Mouse (Mus musculus) macrophage (primary cell): ENCODE data around the gene Scamp2. TPM values are rescaled to one million over a fixed set of nuclear protein-coding genes. Genes with fewer than 3 reads are reported as not detected.

Source experiments
- H3K27ac ChIP-seq: fragments of 350-480 bp; formaldehyde crosslinking; 2 replicates; pipeline ENCODE4 v1.9.0; 2021
- H3K36me3 ChIP-seq: fragments of 350-480 bp; formaldehyde crosslinking; 2 replicates; pipeline ENCODE4 v1.9.0; 2021; ENCODE audit errors: inconsistent target
- H3K4me3 ChIP-seq: fragments of 350-480 bp; formaldehyde crosslinking; 2 replicates; pipeline ENCODE4 v1.9.0; 2021; ENCODE audit errors: inconsistent target
- H3K79me2 ChIP-seq: fragments of 350-480 bp; formaldehyde crosslinking; 2 replicates; pipeline ENCODE4 v1.9.0; 2021; ENCODE audit errors: inconsistent target
- WGBS: methylation state at CpG from one replicate; pipeline ENCODE4 v1.1.7; 2026; ENCODE audit warnings: inconsistent platforms; ENCODE audit not compliant: missing documents; 5-methylcytosine and 5-hydroxymethylcytosine counted together
- polyA plus RNA-seq: library from polyadenylated mRNA; stranded (reverse); fragments of 250-400 nt; gene quantifications from 3 replicates; pipeline ENCODE4 v1.2.4, GENCODE M21; 2018; ENCODE audit warnings: inconsistent platforms

The Scamp2 gene
- polyA plus RNA-seq, 1 experiment from 2014 or later, result 90.8 TPM

DNA sequence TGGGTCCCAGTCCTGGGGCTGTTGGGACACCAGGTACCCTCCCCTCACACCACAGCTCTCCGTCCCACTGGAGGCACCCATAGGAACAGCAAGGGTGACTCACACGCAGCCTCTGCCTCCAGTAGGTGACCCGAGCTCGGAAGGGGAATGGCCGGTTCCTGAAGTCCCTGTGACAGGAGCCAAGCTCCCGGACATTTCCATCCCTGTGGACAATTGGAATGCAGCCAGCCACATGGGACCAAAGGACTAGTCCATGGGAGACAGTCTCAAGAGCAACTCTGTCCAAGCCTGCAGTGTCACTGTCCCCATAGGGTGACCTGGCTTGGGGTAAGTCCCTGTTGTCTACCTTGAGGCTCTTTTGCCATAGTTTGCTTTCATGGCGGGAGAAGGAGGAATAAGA, 53.2 kb downstream of the Scamp2 start:
- 78% methylated on average over 7 of the region's 7 CpGs for WGBS

DNA sequence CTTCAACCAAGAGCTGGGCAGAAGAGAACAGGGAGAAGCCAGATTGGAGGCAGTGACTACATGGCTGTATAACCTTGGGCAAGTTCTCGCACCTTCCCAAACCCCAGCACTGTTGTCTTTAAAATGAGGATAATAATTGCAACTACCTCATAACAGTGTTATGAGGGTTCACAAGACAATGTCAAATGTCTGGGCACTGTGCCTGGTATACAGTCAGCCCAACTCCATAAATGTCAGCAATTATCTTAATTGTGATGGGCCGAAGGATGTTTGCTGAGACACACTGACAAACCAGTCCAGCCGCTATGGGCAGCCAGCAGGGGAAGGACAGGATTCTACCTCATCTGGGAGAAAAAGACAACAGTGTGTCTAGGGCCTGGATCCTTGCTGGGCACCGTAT, 54.0 kb downstream of the Scamp2 start:
- Histone ChIP-seq H3K4me3 (no peak overlapping the region), H3K79me2 (no peaks in the 10 kb centered on the region), H3K27ac (no peak overlapping the region), H3K36me3 (no peaks in the 10 kb centered on the region)
- 99% methylated on average over 4 of the region's 4 CpGs for WGBS

More for the DNA sequence above, 53.2 kb downstream of the Scamp2 start:
- Histone ChIP-seq H3K36me3 (no peaks in the 10 kb centered on the region), H3K27ac (no peak overlapping the region), H3K79me2 (no peaks in the 10 kb centered on the region), H3K4me3 (no peak overlapping the region)

DNA sequence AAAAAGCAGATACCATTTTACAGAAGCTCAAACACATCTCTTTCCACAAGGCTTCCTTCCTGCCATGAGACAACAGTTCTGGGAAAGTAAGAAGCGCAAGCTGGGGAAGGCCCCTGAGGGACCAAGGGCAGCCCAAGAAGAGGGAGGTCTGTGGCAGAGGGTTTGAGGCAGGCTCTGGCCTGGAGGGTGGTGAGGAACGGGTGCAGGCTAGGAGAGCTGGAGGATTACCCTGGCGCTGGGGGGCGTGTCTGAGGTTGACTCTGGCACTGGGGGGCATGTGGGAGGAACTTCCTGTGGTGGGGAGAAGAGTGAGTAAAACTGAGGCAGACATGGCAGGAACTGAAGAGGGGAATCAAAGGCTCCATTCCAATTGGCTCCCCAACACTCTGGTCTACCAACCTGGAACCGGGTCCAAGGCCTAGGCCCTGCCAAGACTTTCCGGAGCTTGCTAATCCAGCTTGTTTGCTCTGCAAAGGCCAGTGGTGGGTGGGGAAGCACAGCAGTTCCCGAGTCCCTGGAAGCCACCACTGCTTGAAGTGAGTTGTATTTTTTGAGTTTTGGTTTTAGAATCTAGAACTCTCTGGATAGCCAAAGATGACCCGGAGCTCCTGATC, 56.9 kb downstream of the Scamp2 start:
- H3K27ac ChIP-seq, result no peak overlapping the region
- H3K4me3 ChIP-seq, result no peak overlapping the region
- no peaks in the 10 kb centered on the region for H3K36me3 ChIP-seq
- WGBS, result 60% methylated on average over 6 of the region's 8 CpGs
- H3K79me2 ChIP-seq, result no peaks in the 10 kb centered on the region

DNA sequence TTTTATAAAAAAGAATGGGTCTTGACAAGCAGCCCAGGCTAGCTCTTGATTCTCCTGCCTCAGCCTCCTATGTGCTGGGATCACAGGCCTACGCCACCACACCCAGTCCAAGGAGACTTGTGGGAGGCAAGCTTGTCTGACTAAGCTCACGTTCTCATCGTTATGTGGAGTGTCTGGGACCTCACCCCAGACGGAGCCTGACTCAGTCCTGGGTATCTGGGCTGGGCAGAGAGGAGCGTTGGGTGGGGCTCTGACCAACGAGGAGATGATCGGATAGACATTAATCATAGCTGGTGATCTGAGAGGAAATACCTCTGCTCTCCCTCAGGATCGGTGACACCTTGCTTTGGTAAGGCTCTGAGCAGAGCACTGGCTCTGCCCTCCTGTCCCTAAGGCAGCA, 58.1 kb downstream of the Scamp2 start:
- H3K4me3 ChIP-seq, result no peak overlapping the region
- 79% methylated on average over 8 of the region's 8 CpGs for WGBS
- no peaks in the 10 kb centered on the region for H3K36me3 ChIP-seq
- H3K79me2 ChIP-seq, result no peaks in the 10 kb centered on the region
- H3K27ac ChIP-seq, result no peak overlapping the region

DNA sequence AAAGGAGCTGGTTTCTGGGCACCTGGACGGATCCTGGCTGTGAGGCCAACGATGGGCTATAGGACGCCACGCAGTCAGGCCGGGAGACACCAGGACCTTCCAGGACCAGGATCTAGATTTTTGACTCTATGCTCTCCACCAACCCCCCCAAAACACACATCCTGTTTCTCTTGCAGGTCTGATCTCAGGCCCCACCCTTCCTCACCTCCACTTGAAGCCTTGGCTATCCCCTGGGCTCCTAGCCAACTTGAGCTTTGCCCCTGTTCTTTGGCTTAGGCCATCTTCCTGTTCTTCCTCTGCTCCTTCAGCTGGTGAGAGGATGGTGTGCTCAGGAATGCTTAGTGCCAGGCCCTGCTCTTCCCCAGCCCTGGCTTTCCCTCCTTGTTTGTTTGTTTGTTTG, 59.9 kb downstream of the Scamp2 start, which contains the start of gene Lman1l:
TSS of gene Lman1l (minus strand) at position 101 of the 400 bp plus-strand sequence.
- Histone ChIP-seq H3K27ac (no peak within 1 kb of the TSS), H3K4me3 (no peak within 1 kb of the TSS), H3K79me2 (no peaks in the 10 kb centered on the region), H3K36me3 (peaks cover 7% of the 10 kb centered on the region; the same call in 1 of the 2 replicates)
- 91% methylated on average over 5 of the region's 5 CpGs for WGBS

DNA sequence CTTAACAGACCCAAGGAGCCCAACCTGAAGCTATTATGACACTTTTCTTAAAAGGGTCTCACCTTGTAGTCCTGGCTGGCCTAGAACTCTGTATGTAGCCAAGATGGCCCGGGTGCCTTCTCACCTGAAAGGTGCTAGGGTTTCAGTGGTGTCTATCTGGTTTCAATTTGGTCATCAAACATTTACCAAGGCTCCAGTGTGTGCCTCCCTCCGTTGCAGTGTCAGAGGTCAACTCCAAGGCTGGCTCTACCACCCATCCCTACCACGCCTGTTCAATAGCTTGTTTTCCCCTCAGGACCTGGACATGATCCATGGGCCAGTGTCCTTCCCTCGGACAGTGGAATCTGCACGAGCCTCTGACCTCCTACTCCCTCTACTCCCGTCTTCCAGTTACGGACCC, 63.6 kb downstream of the Scamp2 start:
- no peak overlapping the region for H3K4me3 ChIP-seq
- WGBS, result 92% methylated on average over 7 of the region's 7 CpGs
- H3K27ac ChIP-seq, result no peak overlapping the region
- no peaks in the 10 kb centered on the region; the same call in 1 of the 2 replicates for H3K79me2 ChIP-seq
- H3K36me3 ChIP-seq, result peaks cover 43% of the 10 kb centered on the region

DNA sequence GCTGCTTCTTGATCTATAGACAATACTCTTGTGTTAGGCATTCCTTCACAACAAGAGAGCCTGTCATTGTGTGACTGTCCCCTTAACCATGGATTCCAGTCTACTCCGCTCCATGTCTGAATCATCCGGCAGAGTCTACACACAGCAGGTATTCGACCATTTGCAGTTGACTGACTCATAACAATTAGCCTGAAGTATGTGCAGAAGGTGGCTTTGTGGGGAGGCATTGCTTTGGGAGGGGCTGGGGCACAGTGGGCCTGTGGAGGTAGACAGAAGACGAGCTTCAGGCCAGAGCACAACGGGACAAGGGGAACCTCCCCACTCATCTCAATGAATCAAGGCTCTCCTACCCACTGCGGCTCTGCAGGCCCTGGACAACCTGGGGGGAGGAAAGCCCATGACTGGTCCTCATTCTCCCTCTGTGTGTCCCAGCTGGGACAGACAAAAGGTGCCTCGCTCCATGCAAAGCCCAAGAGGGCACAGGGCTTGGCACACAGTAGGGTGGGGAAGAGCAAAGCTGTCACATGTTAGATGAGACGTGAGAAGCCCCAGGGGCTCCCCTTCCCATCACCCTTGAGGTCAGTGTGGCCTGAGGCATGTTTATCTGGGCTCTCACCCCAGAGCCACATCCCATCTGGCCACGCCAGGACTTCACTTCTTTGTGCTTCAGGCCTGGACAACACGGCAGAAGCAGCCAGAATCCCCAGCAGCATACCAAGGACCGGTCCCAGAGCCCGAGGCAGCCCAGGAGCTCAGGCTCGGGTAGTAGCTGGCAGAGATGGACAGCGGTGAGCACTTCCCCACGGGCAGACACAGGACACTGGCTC, 65.1 kb downstream of the Scamp2 start:
- peaks cover 57% of the 10 kb centered on the region for H3K36me3 ChIP-seq
- H3K4me3 ChIP-seq, result no peak overlapping the region
- no peak overlapping the region for H3K27ac ChIP-seq
- WGBS, result 89% methylated on average over 14 of the region's 15 CpGs
- peaks cover 9% of the 10 kb centered on the region for H3K79me2 ChIP-seq

DNA sequence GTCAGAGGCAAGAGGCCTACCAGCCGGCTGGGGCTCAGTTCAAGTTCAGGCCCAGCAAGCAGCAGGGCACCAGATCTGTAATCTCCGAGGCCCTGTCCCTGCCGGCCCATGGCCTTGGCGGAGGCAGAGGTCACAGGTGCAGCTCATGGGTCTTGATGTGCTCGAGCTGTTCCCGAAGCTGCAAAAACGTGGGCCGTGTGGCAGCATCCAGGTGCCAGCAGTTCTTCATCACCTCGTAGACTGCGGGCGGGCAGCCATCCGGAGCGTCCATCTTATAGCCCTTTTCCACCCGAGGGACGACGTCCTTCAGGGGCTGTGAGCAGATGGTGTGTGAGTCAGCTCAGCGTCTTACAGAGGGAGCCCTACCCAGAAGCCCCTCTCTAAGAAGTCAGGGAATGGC, 66.4 kb downstream of the Scamp2 start:
- Histone ChIP-seq H3K36me3 (peaks cover 70% of the 10 kb centered on the region), H3K79me2 (peaks cover 22% of the 10 kb centered on the region), H3K27ac (no peak overlapping the region), H3K4me3 (no peak overlapping the region)
- 97% methylated on average over 17 of the region's 17 CpGs for WGBS

DNA sequence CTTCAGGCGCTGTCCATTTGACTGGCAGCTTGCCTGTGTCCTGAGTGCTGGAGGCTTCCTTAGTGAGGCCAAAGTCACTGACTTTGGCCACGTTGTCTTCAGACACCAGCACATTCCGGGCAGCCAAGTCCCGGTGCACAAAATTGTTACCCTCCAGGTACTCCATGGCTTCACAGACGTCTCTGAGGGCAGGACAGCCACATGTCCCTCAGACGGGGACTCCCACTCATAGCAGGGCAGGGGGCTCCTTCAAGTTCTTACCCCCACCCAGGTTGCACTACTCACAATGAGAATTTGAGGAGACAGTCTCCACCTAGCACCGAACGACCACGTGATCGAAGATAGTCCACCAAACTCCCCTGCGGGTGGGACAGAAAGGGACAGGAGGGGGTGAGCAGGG, 67.1 kb downstream of the Scamp2 start:
- H3K27ac ChIP-seq, result no peak overlapping the region
- H3K4me3 ChIP-seq, result no peak overlapping the region
- 93% methylated on average over 11 of the region's 11 CpGs for WGBS
- peaks cover 29% of the 10 kb centered on the region for H3K79me2 ChIP-seq
- peaks cover 77% of the 10 kb centered on the region for H3K36me3 ChIP-seq

DNA sequence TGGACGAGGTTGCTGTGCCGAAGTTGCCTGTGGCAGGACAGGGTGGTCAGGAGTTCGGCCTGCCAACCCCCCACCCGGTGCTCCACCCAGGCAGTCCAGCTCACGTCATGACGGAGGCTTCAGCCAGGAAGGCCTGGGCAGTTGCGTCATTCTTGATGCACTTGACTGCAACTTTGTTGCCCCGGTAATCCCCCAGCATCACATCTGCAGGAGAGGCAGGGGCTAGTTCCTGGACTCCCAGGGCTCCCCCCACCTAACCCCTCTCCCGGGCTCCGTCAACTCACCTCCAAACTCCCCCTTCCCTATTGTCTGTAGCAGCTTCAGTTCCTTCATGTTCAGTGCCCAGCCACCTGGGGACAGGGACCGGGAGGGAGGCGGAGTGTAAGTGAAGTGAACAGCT, 68.0 kb downstream of the Scamp2 start:
- H3K27ac ChIP-seq, result no peak overlapping the region
- peaks cover 85% of the 10 kb centered on the region for H3K36me3 ChIP-seq
- H3K79me2 ChIP-seq, result peaks cover 37% of the 10 kb centered on the region
- WGBS, result 85% methylated on average over 7 of the region's 12 CpGs
- H3K4me3 ChIP-seq, result no peak overlapping the region

DNA sequence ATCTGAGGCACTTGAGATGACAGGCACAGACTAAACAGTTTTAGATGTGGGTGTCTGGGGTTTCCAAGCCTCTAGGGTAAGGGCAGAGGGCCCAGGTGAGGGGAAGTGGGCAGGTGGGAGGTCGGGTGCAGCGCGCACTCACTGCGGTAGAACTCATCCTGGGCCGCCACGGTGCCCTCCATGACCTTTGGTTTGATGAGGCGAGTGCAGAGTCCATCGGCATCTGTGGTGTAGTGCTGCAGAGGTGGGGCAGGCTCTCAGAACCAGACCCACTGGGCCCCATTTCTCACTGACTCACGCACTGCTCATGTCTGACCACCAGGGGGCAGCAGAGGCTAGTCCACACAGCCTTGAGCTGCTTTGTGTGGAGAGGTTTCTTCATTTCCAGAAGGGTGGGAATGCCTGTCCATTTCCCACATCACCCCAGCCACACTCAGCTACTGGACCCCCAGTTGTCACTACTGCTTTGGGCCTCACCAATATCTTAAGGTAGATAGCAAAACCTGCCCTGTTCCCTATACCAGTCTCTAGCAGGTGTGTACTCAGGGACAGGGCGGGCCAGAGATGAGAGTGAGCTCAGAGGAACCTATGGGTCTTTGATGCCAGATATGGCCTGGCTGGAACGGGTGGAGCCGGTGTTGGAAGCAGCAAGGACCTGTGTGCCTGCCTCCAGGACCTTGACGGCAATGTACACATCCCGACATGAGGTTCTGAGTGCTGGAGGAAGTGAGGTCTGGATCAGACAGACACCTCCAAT, 68.6 kb downstream of the Scamp2 start:
- no peak overlapping the region for H3K27ac ChIP-seq
- no peak overlapping the region for H3K4me3 ChIP-seq
- peaks cover 43% of the 10 kb centered on the region for H3K79me2 ChIP-seq
- peaks cover 91% of the 10 kb centered on the region for H3K36me3 ChIP-seq
- 62% methylated on average over 10 of the region's 14 CpGs for WGBS

DNA sequence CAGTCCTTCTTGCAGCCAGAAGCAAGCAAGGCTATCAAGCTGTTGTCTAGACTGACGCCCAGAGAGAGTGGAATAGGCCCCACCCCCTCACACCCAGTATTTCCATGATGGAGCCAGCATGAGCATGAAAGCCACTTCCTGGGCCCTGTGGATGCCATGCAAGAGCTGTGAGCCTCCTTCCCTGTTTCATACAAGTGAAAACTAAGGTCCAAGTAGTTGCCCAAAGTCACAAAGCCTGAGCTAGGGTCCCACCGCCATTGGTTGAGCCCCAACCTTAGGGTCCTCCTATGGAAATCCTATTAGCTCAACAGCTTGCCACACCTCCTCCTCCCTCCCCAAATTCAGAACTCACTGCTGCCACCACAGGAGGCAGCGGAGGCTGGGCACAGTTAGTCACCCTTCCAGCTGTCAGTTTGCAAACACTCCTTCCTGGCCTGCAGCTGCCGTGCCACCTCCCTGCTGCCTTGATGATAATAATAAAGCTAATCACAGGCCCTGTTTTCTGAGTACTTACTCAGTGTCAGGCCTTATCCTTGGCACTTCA, 72.8 kb downstream of the Scamp2 start:
- Histone ChIP-seq H3K4me3 (no peak overlapping the region), H3K79me2 (peaks cover 86% of the 10 kb centered on the region), H3K36me3 (peaks cover 60% of the 10 kb centered on the region), H3K27ac (no peak overlapping the region)
- WGBS, result 43% methylated on average over 4 of the region's 4 CpGs

DNA sequence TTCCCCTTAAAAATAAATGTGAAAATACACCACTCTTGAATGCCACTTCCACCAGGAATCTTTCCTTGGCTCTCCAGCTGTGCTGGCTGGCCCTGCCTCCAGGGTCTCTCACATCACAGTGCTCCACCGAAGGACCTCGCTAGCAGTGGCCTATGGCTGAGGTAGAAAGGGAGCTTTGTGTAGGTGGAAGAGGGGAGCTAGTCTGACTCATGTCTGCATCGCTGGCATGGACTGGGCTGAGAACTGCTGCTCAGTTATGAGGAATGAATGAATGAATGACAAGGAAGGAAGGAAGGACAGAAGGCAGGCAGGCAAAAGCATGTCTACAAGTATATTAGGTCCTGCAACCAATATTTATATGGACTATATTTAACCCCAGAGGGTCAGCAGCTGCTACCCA, 76.5 kb downstream of the Scamp2 start:
- H3K27ac ChIP-seq, result peak overlapping the region; percentile 93
- H3K4me3 ChIP-seq, result no peak overlapping the region
- H3K36me3 ChIP-seq, result peaks cover 30% of the 10 kb centered on the region; the same call in 1 of the 2 replicates
- H3K79me2 ChIP-seq, result peaks cover 100% of the 10 kb centered on the region
- WGBS, result 32% methylated on average over 3 of the region's 3 CpGs

DNA sequence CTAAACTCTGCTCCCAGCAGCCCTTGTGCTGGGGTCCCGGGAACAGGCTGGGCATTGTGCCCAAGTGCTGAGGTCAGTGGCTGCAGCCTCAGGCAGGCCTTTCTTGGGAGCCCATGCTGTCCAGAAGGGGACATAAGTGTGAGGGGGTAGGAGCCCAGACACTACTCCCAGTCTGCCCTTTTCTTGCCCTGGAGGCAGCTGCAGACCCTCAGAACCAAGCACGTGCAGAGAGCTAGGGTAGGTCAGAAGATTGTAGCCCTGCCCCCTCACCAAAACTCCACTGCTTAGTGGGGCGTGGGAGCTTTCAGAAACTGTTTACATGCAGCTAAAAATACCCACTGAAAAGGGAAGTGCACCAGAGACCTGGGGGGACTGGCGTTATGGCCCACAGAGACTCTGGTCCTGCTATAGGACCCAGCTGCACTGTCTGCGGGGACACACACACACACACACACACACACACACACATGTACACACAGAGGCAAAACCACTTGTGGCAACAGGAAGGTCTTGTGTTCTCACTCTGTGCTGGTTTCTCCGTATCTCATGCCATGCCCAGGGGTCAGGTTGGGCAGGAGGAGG, 77.1 kb downstream of the Scamp2 start:
- H3K36me3 ChIP-seq, result peaks cover 25% of the 10 kb centered on the region; the same call in 1 of the 2 replicates
- no peak overlapping the region for H3K4me3 ChIP-seq
- peaks cover 100% of the 10 kb centered on the region for H3K79me2 ChIP-seq
- WGBS, result 3% methylated on average over 6 of the region's 6 CpGs
- peak overlapping the region; percentile 93 for H3K27ac ChIP-seq
